Mouse (Mus musculus) macrophage (primary cell): ENCODE data around the gene Cln6. TPM values are rescaled to one million over a fixed set of nuclear protein-coding genes. Genes with fewer than 3 reads are reported as not detected.

Experiments
- H3K27ac ChIP-seq: fragments of 350-480 bp; formaldehyde crosslinking; 2 replicates; pipeline ENCODE4 v1.9.0; 2021
- H3K36me3 ChIP-seq: fragments of 350-480 bp; formaldehyde crosslinking; 2 replicates; pipeline ENCODE4 v1.9.0; 2021; ENCODE audit errors: inconsistent target
- H3K4me3 ChIP-seq: fragments of 350-480 bp; formaldehyde crosslinking; 2 replicates; pipeline ENCODE4 v1.9.0; 2021; ENCODE audit errors: inconsistent target
- H3K79me2 ChIP-seq: fragments of 350-480 bp; formaldehyde crosslinking; 2 replicates; pipeline ENCODE4 v1.9.0; 2021; ENCODE audit errors: inconsistent target
- WGBS: methylation state at CpG from one replicate; pipeline ENCODE4 v1.1.7; 2026; ENCODE audit warnings: inconsistent platforms; ENCODE audit not compliant: missing documents; 5-methylcytosine and 5-hydroxymethylcytosine counted together
- polyA plus RNA-seq: library from polyadenylated mRNA; stranded (reverse); fragments of 250-400 nt; gene quantifications from 3 replicates; pipeline ENCODE4 v1.2.4, GENCODE M21; 2018; ENCODE audit warnings: inconsistent platforms

Cln6 gene
- polyA plus RNA-seq, 1 experiment from 2014 or later: 44.8 TPM

GRCm38 (mm10) chr9:62894486-62894885 is 55.9 kb downstream of the Cln6 start:
- WGBS: 0% methylated on average over 1 of the region's 1 CpGs

More at GRCm38 (mm10) chr9:62894486-62894885, 55.9 kb downstream of the Cln6 start:
- no peak overlapping the region for H3K4me3 ChIP-seq
- H3K27ac ChIP-seq: peak overlapping the region; percentile 30
- H3K79me2 ChIP-seq: no peaks in the 10 kb centered on the region
- H3K36me3 ChIP-seq: peaks cover 54% of the 10 kb centered on the region

Other genes with a start within 250 kb of the Cln6 start
- not detected in 3 replicates for gene Itga11, start 161.0 kb upstream of the Cln6 start, polyA plus RNA-seq
- 38.2 to 44.0 TPM (median 38.7 TPM) in 3 replicates for gene Fem1b, start 26.9 kb upstream of the Cln6 start, polyA plus RNA-seq
- gene Calml4, start 19.3 kb downstream of the Cln6 start, polyA plus RNA-seq: 0.62 to 1.1 TPM (median 0.63 TPM) in 3 replicates
- gene Pias1, start 149.1 kb downstream of the Cln6 start, polyA plus RNA-seq: 22.1 to 40.5 TPM (median 30.9 TPM) in 3 replicates